Mouse (Mus musculus): ENCODE results near the gene Hist1h1c. TPM values are rescaled to one million over a fixed set of nuclear protein-coding genes. Genes with fewer than 3 reads are reported as not detected.
"Not testable (repeated sequence)": the region's sequence is repeated elsewhere in the genome, so short reads cannot be mapped to it uniquely, and the experiment has no call there.

The Hist1h1c gene
- total RNA-seq, 2 experiments from 2014 or later, result 156 to 159 TPM

DNA sequence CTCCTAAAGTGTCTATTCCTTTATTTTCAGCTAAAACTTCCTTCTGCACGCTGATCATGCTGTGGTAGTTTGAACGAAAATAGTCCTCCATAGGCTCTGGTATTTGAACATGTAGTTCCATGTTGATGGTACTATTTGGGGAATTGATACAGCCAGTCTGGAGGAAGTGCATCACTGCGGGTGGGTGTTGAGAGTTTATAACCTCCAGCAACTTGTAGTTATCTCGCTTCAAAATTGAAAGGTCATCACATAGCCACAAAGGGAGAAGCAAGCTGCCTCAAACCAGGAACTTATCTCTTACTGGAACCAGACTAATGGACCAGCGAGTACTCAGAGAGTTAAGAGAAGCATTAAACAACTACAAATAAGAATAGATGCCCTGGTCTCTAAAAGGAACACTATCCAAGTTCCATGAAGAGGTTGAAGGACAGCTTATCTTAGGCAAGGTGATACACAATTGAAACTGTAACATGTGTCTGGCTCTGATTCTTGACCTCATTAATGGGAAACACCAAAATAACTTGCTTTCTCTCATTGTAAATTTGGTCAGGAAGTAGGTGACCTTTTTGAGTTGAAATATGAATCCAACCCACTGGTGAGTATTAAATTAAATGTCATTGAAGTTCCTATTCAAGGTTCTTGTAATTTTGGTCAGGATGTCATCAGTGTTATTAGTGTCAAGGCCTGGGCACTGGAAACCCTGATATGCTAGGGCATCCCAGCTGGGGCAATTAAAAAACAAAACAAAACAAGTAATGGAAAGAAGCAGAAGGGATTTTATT is 22.2 kb upstream of the Hist1h1c start:
- DNase-seq, result no peak

DNA sequence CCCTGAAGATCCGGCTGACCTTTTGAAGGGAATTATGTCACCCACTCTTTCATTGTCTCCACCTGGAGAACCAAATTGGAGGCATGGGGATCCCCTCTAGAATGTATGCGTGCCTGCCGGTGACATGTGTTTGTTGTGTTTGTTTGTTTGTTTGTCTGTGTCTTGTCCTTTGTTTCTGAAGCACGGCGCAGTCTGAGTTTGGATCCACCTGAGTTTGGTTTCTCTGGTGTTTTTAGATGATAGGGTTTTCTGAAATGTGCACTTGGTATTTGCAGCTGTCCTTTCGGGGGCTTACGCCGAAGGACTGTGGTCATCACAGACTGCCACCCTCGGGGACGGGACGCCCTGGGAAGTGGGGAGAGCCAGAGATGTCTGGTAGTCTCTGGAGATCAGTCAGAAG is 21.4 kb upstream of the Hist1h1c start:
- no peak for DNase-seq

DNA sequence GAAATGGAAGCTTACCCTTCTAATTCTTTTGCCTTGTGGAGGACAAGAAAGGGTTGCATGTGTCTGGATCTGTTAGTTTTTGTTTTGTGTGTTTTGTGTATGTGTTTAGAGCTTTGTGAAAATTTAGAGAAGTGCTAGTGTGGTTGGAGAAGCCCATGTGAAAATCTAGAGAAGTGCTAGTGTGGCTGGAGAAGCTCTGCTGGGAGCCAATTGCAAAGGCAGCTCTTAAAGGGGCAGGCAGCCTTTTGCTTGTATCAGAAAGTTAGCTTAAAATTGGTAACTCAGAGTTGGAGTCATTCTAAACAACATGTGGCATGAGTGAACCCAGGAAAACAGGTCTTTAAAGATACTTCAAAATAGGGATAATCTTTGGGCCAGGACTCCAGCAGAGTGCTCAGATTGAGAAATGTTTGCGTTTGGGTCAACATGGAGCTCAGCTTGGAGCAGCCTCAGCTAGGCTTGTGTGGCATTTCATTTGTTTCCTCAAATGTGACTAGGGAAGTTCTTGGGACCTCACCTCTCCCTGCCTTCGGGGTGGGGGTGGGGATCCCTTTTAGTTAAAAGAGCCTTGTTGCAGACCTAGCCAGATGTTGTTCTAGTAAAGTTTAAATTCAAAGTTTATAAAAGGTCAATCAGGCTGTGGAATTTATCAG is 20.9 kb upstream of the Hist1h1c start:
- not testable (repeated sequence) for DNase-seq

DNA sequence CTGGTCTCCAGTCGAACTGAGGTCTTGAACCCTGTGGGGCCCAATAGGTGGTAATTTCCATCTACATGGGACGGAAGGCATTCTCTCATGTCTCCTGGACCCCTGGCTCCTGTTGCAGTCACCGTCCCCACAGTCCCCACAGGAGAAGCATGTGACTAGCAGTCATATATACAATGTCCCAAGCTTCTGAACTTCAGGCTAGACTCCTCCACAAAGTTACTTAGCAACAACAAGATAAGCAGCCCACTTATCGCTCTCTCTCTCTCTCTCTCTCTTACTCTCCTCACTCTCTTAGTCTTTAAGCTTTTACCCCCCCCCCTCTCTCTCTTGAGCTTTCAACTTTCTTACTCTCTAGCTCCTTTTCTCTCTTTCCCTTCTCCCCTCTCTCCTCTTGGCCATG is 14.4 kb upstream of the Hist1h1c start:
- no peak for DNase-seq

DNA sequence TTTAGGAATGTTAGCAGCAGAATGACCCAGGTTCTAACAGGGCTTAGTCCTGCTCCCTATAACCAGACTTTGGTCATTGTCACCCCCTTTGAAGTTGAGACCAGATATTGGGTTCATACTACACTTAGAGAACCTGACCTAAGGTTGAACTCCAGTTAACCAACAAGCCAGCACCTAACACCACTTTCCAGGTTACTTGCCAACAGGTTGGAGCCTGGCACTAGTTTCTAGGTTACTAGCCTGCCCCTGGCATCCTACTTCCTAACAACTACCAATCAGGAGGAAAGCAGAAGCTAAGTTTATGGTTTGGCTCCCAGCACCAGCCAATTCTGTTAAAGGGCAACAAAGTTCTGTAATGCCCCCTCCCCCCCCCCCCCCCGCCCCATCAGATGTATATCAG is 13.4 kb upstream of the Hist1h1c start:
- DNase-seq, result no peak

DNA sequence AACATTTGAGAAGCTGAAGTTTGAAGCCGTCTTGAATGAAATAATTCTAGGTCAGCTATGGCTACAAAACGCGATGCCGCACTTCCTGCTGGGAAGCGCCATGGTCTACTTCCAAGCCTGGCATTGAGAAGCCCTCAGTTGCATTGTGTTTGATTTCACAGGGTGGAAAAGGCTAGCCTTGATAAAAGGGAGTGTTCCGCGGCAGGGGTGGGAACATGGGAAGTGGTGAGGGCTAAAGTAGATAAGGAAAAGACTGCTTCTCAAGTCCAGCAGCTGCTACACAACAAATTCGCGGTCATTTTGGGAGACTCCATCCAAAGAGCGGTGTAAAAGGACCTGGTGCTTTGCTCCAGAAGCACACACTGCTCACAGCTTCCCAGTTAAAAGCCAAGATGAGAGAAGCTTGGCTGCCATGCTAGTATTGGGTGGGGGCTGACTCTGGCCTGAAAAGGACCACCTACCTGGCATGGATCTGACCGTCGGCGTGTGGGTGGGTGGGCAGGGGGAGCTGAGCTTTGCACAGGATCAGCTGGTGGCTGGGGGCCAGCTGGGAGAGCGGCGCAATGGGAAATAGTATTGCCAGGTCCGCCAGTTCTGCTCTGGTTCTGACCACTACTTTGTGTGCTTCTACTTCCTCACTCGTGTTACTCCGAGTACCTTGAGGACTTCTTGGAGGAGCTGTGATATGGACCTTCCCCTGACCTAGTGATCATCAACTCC is 10.0 kb upstream of the Hist1h1c start:
- DNase-seq, result no peak

DNA sequence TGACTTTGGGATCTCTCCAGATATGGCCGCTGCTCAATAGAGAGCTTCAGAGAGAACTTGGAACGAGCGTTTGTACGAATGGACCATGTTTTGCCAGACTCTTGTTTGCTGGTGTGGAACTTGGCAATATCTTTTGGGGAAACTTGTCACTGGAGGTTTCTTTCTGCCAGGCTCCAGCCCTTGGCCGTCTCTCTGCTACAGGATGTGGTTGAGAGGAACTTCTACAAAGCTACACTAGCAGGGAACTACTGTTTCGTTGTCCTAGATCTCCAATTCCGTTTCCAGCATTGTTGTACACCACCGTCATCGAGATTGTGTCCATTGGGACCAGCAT is 9.4 kb upstream of the Hist1h1c start:
- no peak for DNase-seq

DNA sequence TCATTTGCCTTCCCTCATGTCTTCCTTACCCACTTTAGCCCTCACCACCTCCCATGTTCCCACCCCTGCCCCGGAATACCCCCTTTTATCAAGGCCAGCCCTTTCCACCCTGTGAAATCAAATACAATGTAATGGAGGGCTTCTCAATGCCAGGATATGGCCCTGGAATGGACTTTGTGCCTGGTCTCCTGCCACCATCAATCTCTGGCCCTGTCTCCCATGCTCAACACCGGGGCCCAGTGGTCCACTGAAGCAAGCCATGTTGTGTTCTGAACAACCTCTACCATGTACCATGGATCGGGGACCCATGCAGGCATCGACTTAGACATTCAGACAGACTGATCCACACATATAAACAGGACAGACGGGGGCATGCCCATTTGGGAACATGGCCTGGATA is 8.9 kb upstream of the Hist1h1c start:
- no peak for DNase-seq

DNA sequence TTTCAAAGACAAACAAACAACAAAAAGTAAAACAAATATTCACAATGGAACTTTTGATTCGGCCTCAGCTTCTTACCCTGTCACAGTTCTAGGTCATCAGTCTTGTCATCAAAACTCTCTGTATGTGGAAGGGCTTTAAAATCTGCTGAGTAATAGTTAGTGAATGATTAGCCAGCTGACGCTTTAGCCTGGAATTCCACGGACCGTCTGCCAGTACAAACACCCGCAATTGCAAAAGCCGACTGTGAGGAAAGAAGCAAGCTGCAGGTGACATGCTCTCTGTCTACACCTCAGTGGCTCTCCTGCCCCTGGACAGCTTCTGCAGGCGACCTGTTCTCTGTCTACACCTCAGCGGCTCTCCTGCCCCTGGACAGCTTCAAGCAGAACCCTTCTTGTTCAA is 8.1 kb upstream of the Hist1h1c start:
- DNase-seq, result no peak

DNA sequence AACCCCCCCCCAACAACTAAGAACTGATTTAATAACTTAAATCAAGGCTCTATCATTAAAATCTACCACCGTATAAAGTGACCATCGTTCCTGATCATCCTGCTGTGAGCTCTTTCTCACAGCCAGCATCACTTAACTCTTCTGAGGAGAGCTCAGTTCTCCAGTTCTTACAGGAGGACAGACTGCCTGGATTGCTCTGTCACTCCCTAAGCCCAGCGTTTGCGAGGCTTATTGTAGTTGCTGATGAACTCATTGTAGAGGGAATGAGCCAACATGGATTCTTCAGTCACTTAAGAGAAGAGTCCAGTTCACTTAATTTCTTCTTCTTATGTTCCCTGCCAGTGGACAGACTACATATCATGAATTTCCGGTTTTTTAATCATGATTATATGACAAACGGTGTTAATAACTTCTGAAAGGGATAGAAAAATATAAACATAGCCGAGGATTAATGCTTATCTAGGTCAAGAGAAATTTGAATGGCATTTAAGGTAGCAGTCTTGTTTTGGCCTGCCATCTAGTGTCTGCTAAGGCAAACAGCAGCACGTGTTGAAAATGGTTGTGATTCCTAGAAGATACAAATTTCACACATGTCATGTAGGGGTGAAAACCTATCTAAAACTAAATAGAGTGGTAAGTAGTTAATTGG is 6.3 kb upstream of the Hist1h1c start:
- no peak for DNase-seq

DNA sequence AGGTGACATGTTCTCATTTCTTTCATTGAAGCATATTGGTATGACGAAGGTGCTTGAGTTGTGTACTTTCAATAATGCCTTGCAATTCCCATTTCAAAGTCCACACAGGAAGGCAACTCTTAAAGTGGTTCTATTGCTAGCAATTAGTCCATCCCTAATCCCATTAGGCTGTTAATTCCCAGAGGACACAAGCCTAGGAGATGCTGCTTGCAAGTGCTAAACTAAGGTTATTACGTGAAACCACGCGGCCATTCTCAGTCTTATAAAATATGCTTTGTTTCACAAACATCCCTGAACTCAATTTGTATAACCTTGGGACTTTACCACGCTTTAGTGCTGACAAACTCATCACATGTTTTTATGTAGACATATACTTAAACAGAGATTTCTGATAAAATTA is 1.5 kb upstream of the Hist1h1c start:
- DNase-seq, result no peak

DNA sequence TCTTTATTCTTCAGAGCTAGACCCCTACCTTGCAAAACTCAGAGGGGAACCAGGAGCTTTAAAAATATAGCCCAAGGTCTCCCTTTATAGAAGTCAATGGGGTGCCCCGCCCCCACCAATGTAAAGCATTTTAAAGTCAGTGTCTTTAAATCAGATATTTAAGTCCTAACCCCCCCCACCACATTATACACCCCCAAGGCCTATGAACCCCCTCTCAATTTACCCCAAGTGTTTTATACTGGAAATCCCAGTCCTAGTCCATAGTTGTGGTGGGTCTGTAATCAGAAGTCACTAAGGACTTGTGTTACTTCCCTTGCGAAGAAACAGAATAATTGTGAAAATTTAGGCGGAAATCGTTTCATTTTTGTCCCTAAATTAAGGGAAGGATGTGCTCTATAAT is 567 bp upstream of the Hist1h1c start:
- DNase-seq, result no peak

DNA sequence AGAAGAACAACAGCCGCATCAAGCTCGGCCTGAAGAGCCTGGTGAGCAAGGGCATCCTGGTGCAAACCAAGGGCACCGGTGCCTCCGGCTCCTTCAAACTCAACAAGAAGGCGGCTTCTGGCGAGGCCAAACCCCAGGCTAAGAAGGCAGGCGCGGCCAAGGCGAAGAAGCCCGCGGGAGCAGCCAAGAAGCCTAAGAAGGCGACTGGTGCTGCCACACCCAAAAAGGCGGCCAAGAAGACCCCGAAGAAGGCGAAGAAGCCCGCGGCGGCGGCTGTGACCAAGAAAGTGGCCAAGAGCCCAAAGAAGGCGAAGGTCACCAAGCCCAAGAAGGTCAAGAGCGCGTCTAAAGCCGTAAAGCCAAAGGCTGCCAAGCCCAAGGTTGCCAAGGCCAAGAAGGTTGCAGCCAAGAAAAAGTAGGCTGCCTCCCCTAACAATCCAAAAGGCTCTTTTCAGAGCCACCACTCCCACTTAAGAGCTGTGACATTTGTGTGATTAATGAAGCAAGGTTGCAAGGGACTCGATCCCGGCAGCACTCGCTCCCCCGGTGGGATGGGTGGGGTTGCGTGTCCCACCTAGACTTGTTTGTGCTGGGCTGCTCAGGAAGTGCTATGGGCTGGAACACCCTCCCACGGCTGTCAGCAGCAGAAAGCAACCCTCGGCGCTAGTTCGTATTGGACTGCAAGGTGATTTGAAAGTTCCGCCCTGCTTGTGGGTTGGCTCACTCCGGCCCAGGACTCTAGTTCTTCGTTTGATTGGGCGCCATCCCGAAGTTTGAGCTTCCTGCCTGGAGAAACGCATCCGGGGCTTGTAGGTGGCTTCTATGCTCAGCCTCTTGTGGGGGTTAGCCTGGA is 687 bp downstream of the Hist1h1c start:
- peak; percentile 94 for DNase-seq

DNA sequence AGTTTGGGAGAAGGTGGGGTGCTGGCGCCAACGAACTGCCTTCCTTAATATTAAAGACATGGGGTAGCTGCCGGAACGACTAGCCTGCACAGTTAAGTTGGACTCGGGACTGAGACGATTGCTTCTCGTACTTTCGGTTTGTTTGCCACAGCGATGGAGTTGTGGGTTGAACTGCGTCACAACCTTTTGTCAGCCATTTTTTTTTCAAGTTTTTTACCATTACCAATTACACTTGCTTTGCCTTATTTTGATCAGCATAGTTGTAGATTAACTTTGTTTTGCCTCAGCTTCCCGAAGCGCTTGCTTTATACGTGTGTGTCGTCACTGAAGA is 1.3 kb downstream of the Hist1h1c start:
- DNase-seq, result no peak

DNA sequence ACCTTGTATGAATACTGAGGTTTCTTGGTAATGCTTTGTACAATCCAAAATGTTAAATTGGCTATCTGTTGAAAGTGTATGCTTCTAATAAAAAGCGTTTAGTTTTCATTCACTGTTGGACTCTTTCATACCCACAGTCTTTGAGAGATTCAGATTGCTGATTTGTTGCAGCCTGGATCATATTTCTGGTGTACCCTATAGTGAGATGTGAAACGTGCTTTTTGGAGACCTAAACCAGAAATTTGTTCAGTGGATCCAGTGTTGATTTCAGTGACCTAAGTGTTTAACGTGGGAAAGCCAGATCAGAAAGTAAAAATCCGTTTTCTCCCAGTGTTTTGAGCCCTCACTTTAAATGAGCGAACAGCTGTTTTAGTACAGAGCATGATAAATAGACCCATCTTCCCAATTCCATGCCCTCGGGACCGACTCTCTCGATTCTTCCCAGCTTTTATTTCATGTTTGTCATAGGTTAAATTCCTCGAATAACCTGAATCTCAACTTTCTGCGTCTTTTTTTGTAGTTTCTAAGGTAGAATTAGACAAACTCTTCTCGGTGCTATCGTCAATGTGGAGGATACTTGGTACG is 1.7 kb downstream of the Hist1h1c start:
- DNase-seq, result no peak

DNA sequence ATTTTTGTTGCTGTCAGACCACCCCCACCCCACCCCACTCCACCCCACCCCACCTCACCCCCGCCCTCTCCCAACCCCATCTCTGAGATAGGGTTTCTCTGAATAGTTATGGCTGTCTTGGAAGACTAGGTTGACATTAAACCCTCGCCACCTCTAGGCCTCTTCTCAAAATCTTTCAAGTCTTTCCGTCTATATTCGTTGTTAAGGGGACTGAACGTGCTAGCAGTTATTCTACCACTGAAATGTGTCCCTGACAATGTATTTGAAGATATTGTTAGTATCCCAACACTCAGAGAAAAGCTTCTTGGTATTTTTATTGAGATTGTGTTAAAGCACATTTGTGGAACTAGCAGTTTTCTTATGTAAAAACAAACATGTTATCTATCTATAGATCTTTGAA is 2.3 kb downstream of the Hist1h1c start:
- no peak for DNase-seq

DNA sequence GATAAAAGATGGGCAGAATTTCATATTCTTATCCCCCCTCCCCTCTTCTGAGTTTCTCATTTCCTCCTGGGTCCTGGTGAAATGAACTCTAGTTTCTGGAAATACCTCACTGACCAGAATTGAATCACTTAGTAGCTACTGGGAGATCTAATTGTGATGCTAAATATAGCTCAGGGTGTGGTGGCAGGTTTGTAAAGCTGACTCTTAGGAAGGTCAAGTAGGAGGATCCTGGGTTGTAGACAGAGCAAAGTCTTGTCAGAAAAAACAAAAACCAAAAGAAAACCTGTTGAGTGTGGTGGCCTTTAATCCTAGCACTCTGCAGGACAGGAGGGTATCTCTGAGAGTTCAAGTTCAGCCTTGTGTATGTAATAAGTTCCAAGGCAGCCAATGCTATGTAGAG is 3.4 kb downstream of the Hist1h1c start:
- DNase-seq, result no peak

DNA sequence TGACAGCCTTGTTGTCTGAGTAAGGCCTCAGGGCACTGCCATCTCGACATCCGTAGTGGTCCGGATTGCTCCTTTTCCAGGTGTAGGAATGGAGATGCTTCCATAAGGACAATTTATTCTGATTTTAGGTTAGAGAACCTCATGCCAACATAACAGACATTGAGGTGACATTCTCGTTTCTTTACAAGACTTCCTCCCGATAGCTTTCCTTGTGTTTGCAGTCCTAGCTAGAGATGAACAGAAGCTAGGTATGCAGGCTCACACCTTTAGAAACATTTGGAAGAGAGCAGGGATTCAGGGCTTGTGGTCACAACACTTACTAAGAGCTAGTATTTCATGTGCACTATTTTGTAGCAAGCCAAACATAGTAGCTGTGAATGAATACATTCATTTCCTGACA is 4.6 kb downstream of the Hist1h1c start:
- no peak for DNase-seq

DNA sequence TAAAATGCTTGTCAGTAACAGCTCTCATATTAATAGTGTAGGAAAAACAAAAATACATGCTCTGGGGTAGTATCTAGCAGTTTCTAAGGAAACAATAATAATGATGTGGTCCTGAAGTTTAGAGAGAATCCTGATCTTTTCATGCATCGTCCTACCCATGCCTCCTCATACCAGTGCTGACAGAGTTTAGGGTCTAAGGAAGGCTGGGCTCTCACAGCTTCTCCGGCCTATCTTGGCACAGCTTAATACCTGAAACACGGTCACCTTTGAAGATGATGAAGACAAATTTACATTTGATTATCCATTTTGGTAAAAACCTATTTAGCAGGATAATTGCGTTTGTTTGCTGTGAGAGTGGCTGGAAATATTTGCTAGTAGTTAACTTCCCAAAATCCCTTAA is 5.4 kb downstream of the Hist1h1c start:
- DNase-seq, result no peak

DNA sequence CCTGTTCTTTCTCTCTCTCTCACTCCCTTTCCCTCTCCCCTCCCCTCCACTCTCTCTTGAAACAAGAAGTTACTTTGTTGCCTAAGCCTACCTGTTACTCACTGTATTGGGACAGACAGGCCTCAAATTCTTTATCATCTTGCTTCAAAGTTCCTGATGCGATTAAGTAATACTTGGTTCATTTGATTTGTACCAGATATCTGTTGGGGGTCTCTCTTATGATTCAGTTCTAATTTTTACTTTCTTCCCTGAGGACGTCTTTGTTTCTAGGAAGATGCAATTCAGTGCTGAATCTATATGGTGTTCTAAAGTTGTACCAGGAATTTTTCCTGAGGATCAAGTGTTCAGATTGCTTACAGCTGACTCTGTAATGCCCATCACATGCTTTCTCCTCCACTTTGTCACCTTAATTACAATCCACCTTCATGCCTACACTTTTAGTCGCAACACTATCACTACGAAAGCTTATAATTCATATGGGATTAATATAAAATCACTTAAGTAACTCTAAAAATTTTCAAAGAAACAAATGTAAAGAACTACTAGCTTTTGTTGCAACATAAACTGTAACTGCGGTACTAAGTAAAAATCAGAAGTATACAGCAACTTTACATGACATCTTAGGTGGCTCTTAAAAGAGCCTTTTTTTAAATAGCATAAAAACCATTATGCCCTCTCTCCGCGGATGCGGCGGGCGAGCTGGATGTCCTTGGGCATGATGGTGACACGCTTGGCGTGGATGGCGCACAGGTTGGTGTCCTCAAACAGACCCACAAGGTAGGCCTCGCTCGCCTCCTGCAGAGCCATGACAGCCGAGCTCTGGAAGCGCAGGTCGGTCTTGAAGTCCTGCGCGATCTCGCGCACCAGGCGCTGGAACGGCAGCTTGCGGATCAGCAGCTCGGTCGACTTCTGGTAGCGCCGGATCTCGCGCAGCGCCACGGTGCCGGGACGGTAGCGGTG is 6.1 kb downstream of the Hist1h1c start:
- no peak for DNase-seq
